Comparison of ENCODE assay signal across 15 mouse cellular contexts in genomic region chr9:62717982-62718381, GRCm38 (mm10). TPM values are rescaled to one million over a fixed set of nuclear protein-coding genes. Genes with fewer than 3 reads are reported as not detected.
A peak's percentile ranks its signal among the peaks of the same experiment; 100 is the strongest.
DNase-seq lines count a peak whose midpoint lies in the region; ATAC-seq and TF ChIP-seq lines count a peak whose summit lies in the region.
"Had no signal": no experiment of that assay in that cellular context is flagged by ENCODE, and none has a peak within 500 bp of the region (broad histone marks: within the 10 kb centered on the region; RNA-seq: fewer than 3 reads in every experiment).

No protein-coding gene starts in this region.

- peak overlapping the region; percentile 9; the same call in 1 of the 2 replicates for H3K4me2 ChIP-seq in heart, embryonic 14.5 days (ENCODE audit: low read length)
- no peak overlapping the region; the same call in 1 of the 2 replicates for H3K4me2 ChIP-seq in lung, postnatal 0 days (replicated peaks; ENCODE audit: low read depth, low read length)
- no peak overlapping the region; the same call in 1 of the 2 replicates for H3K4me2 ChIP-seq in embryonic facial prominence, embryonic 13.5 days
- H3K4me2 ChIP-seq in stomach, postnatal 0 days (replicated peaks; ENCODE audit: low read depth) = peak overlapping the region; percentile 23; the same call in 1 of the 2 replicates
- H3K4me2 ChIP-seq: heart, embryonic 15.5 days; liver, embryonic 11.5 days had no signal

- H3K4me1 ChIP-seq in heart, embryonic 14.5 days (ENCODE audit: control insufficient read depth in 2 of 2, insufficient read depth in 2 of 2, low read length in 2 of 2) = peaks cover 8 to 12% of the 10 kb centered on the region in 2 experiments; a peak in 3 of 4 replicates
- peaks cover 9% of the 10 kb centered on the region; the same call in 1 of the 2 replicates for H3K4me1 ChIP-seq in heart, embryonic 10.5 days
- H3K4me1 ChIP-seq in lung, postnatal 0 days (ENCODE audit: insufficient read depth, low read depth, low read length) = no peaks in the 10 kb centered on the region
- peaks cover 54% of the 10 kb centered on the region for H3K4me1 ChIP-seq in embryonic facial prominence, embryonic 13.5 days
- no peaks in the 10 kb centered on the region for H3K4me1 ChIP-seq in stomach, postnatal 0 days (replicated peaks; ENCODE audit: control insufficient read depth, insufficient read depth)
- H3K4me1 ChIP-seq: megakaryocyte, embryonic 14.5 days had no signal

- DNase-seq in heart, embryonic 10.5 days (ENCODE audit: low spot score) = no peak
- peak; percentile 36 for DNase-seq in lung, postnatal 0 days (ENCODE audit: low spot score)
- DNase-seq in lung, postnatal 25 days (ENCODE audit: low spot score) = no peak
- no peak for DNase-seq in stomach, postnatal 0 days (ENCODE audit: low spot score)
- no peak for DNase-seq in left cerebral cortex, adult 18-20 months (ENCODE audit: low spot score in 2 of 2)
- DNase-seq: adrenal gland, postnatal 25 days; cerebellum, adult 11-12 months; layer of hippocampus, adult 9-11 months had no signal

- TF ChIP-seq CTCF in lung, postnatal 0 days (IDR thresholded peaks at IDR 0.05) = no peak
- no peak for TF ChIP-seq CTCF in stomach, postnatal 0 days (IDR thresholded peaks at IDR 0.05; ENCODE audit: low read depth)

- peak overlapping the region; percentile 5; the same call in 1 of the 2 replicates for H3K9ac ChIP-seq in heart, embryonic 14.5 days (ENCODE audit: low read length)
- no peak overlapping the region for H3K9ac ChIP-seq in lung, postnatal 0 days (replicated peaks; ENCODE audit: low read depth)
- peak overlapping the region; percentile 16; the same call in 1 of the 2 replicates for H3K9ac ChIP-seq in embryonic facial prominence, embryonic 13.5 days
- no peak overlapping the region for H3K9ac ChIP-seq in stomach, postnatal 0 days (ENCODE audit: low read length)
- H3K9ac ChIP-seq: heart, embryonic 15.5 days had no signal

- H3K4me3 ChIP-seq in heart, embryonic 14.5 days (ENCODE audit: control insufficient read depth in 1 of 2, insufficient read depth in 1 of 2, low read depth in 1 of 2, low read length in 2 of 2) = no peak overlapping the region
- H3K4me3 ChIP-seq in heart, embryonic 10.5 days = no peak overlapping the region
- H3K4me3 ChIP-seq in lung, postnatal 0 days (ENCODE audit: low read depth, low read length) = no peak overlapping the region
- no peak overlapping the region for H3K4me3 ChIP-seq in embryonic facial prominence, embryonic 13.5 days
- H3K4me3 ChIP-seq in stomach, postnatal 0 days (ENCODE audit: low read depth, low read length) = no peak overlapping the region
- H3K4me3 ChIP-seq: heart, embryonic 15.5 days; megakaryocyte, embryonic 14.5 days had no signal

- ATAC-seq in heart, embryonic 14.5 days (ENCODE audit: insufficient number of reproducible peaks, insufficient read depth, low FRiP score, low read depth) = no peak
- no peak for ATAC-seq in lung, postnatal 0 days
- no peak for ATAC-seq in embryonic facial prominence, embryonic 13.5 days (ENCODE audit: insufficient number of reproducible peaks, insufficient read depth, low FRiP score, low TSS enrichment, low read depth)
- ATAC-seq in stomach, postnatal 0 days (ENCODE audit: low FRiP score, low TSS enrichment) = no peak
- no peak for ATAC-seq in erythroblast, adult 5-6 weeks (replicated peaks; ENCODE audit: low FRiP score, poor library complexity, severe bottlenecking)
- ATAC-seq: intestine, embryonic 16.5 days had no signal

- TF ChIP-seq EP300 in lung, postnatal 0 days (IDR thresholded peaks at IDR 0.05) = no peak
- no peak for TF ChIP-seq EP300 in stomach, postnatal 0 days (optimal IDR thresholded peaks at IDR 0.05)

- H3K9me3 ChIP-seq in heart, embryonic 14.5 days (ENCODE audit: control insufficient read depth, low read length) = no peaks in the 10 kb centered on the region
- no peaks in the 10 kb centered on the region for H3K9me3 ChIP-seq in heart, embryonic 10.5 days
- H3K9me3 ChIP-seq in lung, postnatal 0 days (ENCODE audit: low read length) = no peaks in the 10 kb centered on the region
- H3K9me3 ChIP-seq in embryonic facial prominence, embryonic 13.5 days = no peaks in the 10 kb centered on the region; the same call in 1 of the 2 replicates
- no peaks in the 10 kb centered on the region for H3K9me3 ChIP-seq in stomach, postnatal 0 days (ENCODE audit: control insufficient read depth, low read length)
- H3K9me3 ChIP-seq: heart, embryonic 15.5 days; megakaryocyte, embryonic 14.5 days had no signal

- H3K36me3 ChIP-seq in heart, embryonic 14.5 days (ENCODE audit: control insufficient read depth, insufficient read depth, low read length) = no peaks in the 10 kb centered on the region
- H3K36me3 ChIP-seq in heart, embryonic 10.5 days = no peaks in the 10 kb centered on the region
- no peaks in the 10 kb centered on the region for H3K36me3 ChIP-seq in lung, postnatal 0 days (ENCODE audit: insufficient read depth, low read length)
- H3K36me3 ChIP-seq in embryonic facial prominence, embryonic 13.5 days = no peaks in the 10 kb centered on the region
- no peaks in the 10 kb centered on the region for H3K36me3 ChIP-seq in stomach, postnatal 0 days (ENCODE audit: control insufficient read depth, insufficient read depth, low read length)
- H3K36me3 ChIP-seq: heart, embryonic 15.5 days had no signal

- 0 out of 4 replicates have a peak overlapping the region, but pooled peaks of 1 of the 2 experiments have one; percentile 19 for H3K27ac ChIP-seq in heart, embryonic 14.5 days (replicated peaks in 1 of 2; ENCODE audit: control insufficient read depth in 1 of 2, insufficient read depth in 1 of 2, low read depth in 2 of 2, low read length in 2 of 2)
- H3K27ac ChIP-seq in heart, embryonic 10.5 days = no peak overlapping the region
- no peak overlapping the region for H3K27ac ChIP-seq in lung, postnatal 0 days (ENCODE audit: low read length)
- peak overlapping the region; percentile 69 for H3K27ac ChIP-seq in embryonic facial prominence, embryonic 13.5 days
- H3K27ac ChIP-seq in stomach, postnatal 0 days (replicated peaks) = no peak overlapping the region
- H3K27ac ChIP-seq: heart, embryonic 15.5 days had no signal

- 41% methylated on average over 8 of the region's 8 CpGs for WGBS in heart, embryonic 14.5 days
- WGBS in heart, embryonic 10.5 days = 46% methylated on average over 8 of the region's 8 CpGs
- WGBS in lung, postnatal 0 days = 24% methylated on average over 8 of the region's 8 CpGs
- 10% methylated on average over 8 of the region's 8 CpGs for WGBS in embryonic facial prominence, embryonic 13.5 days
- 24% methylated on average over 8 of the region's 8 CpGs for WGBS in stomach, postnatal 0 days

- H3K27me3 ChIP-seq in heart, embryonic 14.5 days (ENCODE audit: control insufficient read depth, insufficient read depth, low read length) = no peaks in the 10 kb centered on the region
- H3K27me3 ChIP-seq in heart, embryonic 10.5 days (ENCODE audit: insufficient read depth, poor library complexity, severe bottlenecking) = 0 out of 2 replicates have a peak, but pooled peaks cover 9% of the 10 kb centered on the region
- H3K27me3 ChIP-seq in lung, postnatal 0 days (replicated peaks; ENCODE audit: insufficient read depth, low read length) = no peaks in the 10 kb centered on the region
- no peaks in the 10 kb centered on the region for H3K27me3 ChIP-seq in embryonic facial prominence, embryonic 13.5 days
- H3K27me3 ChIP-seq in stomach, postnatal 0 days (ENCODE audit: control insufficient read depth, insufficient read depth, low read length) = no peaks in the 10 kb centered on the region

RNA-seq across cellular contexts. Expression of gene Itga11, which starts 40.4 kb away (rescaled TPM):
- polyA plus RNA-seq in heart, embryonic 14.5 days (2014; fragmentation: Nextera tagmentation; extraction: Ambion mirVana) = 0.35 and 0.92 TPM in 2 replicates
- 0.36 and 0.62 TPM in 2 replicates for polyA plus RNA-seq in heart, embryonic 10.5 days (2016; fragmentation: Nextera tagmentation; extraction: Ambion mirVana)
- 0.18 and 0.35 TPM in 2 replicates for polyA plus RNA-seq in lung, postnatal 0 days (2015; fragmentation: Nextera tagmentation; extraction: Ambion mirVana)
- 3.4 and 5.4 TPM in 2 replicates for polyA plus RNA-seq in embryonic facial prominence, embryonic 13.5 days (2015; fragmentation: Nextera tagmentation; extraction: Ambion mirVana)
- polyA plus RNA-seq in stomach, postnatal 0 days (2015; fragmentation: Nextera tagmentation; extraction: Ambion mirVana) = 0.29 and 0.30 TPM in 2 replicates
- not detected in 2 replicates for total RNA-seq in erythroblast, adult 5-6 weeks (2015; ENCODE audit: low replicate concordance)
- not detected in 2 replicates for total RNA-seq in erythroblast, adult 5-6 weeks (2017; ENCODE audit: low replicate concordance)
- 1 to 10 TPM; 2.7 to 4.1 TPM for total RNA-seq in left cerebral cortex, adult 18-20 months (2021)

Comparison
In these comparisons a context has a peak if more than half of its experiments do, and no peak if none do; other contexts are left out.
1. H3K4me2 ChIP-seq: peak in heart, embryonic 14.5 days (single experiment) and stomach, postnatal 0 days (single experiment); none in lung, postnatal 0 days (single experiment) and embryonic facial prominence, embryonic 13.5 days (single experiment).
2. H3K9ac ChIP-seq: peak in heart, embryonic 14.5 days (single experiment) and embryonic facial prominence, embryonic 13.5 days (single experiment); none in lung, postnatal 0 days (single experiment) and stomach, postnatal 0 days (single experiment).